ENCODE assay signal across 11 mouse cellular contexts in genomic region chr2:10314251-10315243, GRCm38 (mm10). TPM values are rescaled to one million over a fixed set of nuclear protein-coding genes. Genes with fewer than 3 reads are reported as not detected.
DNase-seq lines count a peak whose midpoint lies in the region; ATAC-seq and TF ChIP-seq lines count a peak whose summit lies in the region.
"Had no signal": no experiment of that assay in that cellular context is flagged by ENCODE, and none has a peak within 500 bp of the region (broad histone marks: within the 10 kb centered on the region; RNA-seq: fewer than 3 reads in every experiment).

No protein-coding gene starts in this region.

- TF ChIP-seq CTCF in liver, adult 2 months (IDR thresholded peaks at IDR 0.05; ENCODE audit: low read depth, low read length), result no peak

- no peaks in the 10 kb centered on the region for H3K36me3 ChIP-seq in liver, adult 2 months (ENCODE audit: control insufficient read depth, insufficient read depth, low read length)
- no peaks in the 10 kb centered on the region for H3K36me3 ChIP-seq in liver, embryonic 12.5 days
- no peaks in the 10 kb centered on the region for H3K36me3 ChIP-seq in stomach, embryonic 16.5 days (ENCODE audit: control insufficient read depth, insufficient read depth, low read length)
- H3K36me3 ChIP-seq: limb, embryonic 15.5 days; neural tube, embryonic 12.5 days had no signal

- no peaks in the 10 kb centered on the region for H3K9me3 ChIP-seq in liver, embryonic 12.5 days (replicated peaks)
- no peaks in the 10 kb centered on the region for H3K9me3 ChIP-seq in stomach, embryonic 16.5 days (replicated peaks; ENCODE audit: control insufficient read depth, low read length)
- H3K9me3 ChIP-seq: limb, embryonic 15.5 days; neural tube, embryonic 12.5 days had no signal

- H3K27me3 ChIP-seq in liver, adult 2 months (ENCODE audit: control insufficient read depth, insufficient read depth, low read length), result no peaks in the 10 kb centered on the region
- 0 out of 2 replicates have a peak, but pooled peaks cover 17% of the 10 kb centered on the region for H3K27me3 ChIP-seq in liver, embryonic 12.5 days (replicated peaks)
- no peaks in the 10 kb centered on the region for H3K27me3 ChIP-seq in stomach, embryonic 16.5 days (ENCODE audit: control insufficient read depth, insufficient read depth, low read length)
- H3K27me3 ChIP-seq: limb, embryonic 15.5 days; neural tube, embryonic 12.5 days had no signal

- no peaks in the 10 kb centered on the region for H3K4me1 ChIP-seq in liver, adult 2 months (ENCODE audit: control insufficient read depth, insufficient read depth, low read length)
- H3K4me1 ChIP-seq in liver, embryonic 12.5 days, result no peaks in the 10 kb centered on the region
- peaks cover 5% of the 10 kb centered on the region; the same call in 1 of the 2 replicates for H3K4me1 ChIP-seq in stomach, embryonic 16.5 days (ENCODE audit: control insufficient read depth, insufficient read depth, low read length)
- H3K4me1 ChIP-seq: neural tube, embryonic 12.5 days had no signal

- TF ChIP-seq POLR2A in liver, adult 2 months (IDR thresholded peaks at IDR 0.05; ENCODE audit: extremely low read depth, insufficient read depth, low read length), result no peak

- H3K9ac ChIP-seq in liver, adult 2 months (ENCODE audit: low read depth, low read length), result no peak overlapping the region
- H3K9ac ChIP-seq in liver, embryonic 12.5 days, result no peak overlapping the region
- H3K9ac ChIP-seq in stomach, embryonic 16.5 days (ENCODE audit: low read length), result no peak overlapping the region
- H3K9ac ChIP-seq: limb, embryonic 15.5 days; neural tube, embryonic 12.5 days had no signal

- no peak overlapping the region for H3K4me3 ChIP-seq in liver, adult 2 months (ENCODE audit: insufficient read depth, low read depth, low read length)
- no peak overlapping the region for H3K4me3 ChIP-seq in liver, embryonic 12.5 days
- no peak overlapping the region for H3K4me3 ChIP-seq in stomach, embryonic 16.5 days (replicated peaks; ENCODE audit: low read length)
- H3K4me3 ChIP-seq: limb, embryonic 15.5 days; neural tube, embryonic 12.5 days had no signal

- 49% methylated on average over 14 of the region's 14 CpGs for WGBS in liver, adult 2 months
- WGBS in liver, embryonic 12.5 days (ENCODE audit: insufficient replicate concordance), result 29% methylated on average over 14 of the region's 14 CpGs
- 39% methylated on average over 14 of the region's 14 CpGs for WGBS in stomach, embryonic 16.5 days

- ATAC-seq in liver, embryonic 12.5 days, result no peak
- ATAC-seq in stomach, embryonic 16.5 days (ENCODE audit: insufficient read depth, low FRiP score), result no peak

- H3K4me2 ChIP-seq in liver, embryonic 12.5 days, result no peak overlapping the region; the same call in 1 of the 2 replicates
- H3K4me2 ChIP-seq in stomach, embryonic 16.5 days (ENCODE audit: low read depth, low read length), result no peak overlapping the region
- H3K4me2 ChIP-seq: limb, embryonic 15.5 days; neural tube, embryonic 12.5 days had no signal

- no peak overlapping the region for H3K27ac ChIP-seq in liver, adult 2 months (replicated peaks; ENCODE audit: insufficient read depth, low read depth, low read length)
- no peak overlapping the region for H3K27ac ChIP-seq in liver, embryonic 12.5 days
- peak overlapping the region; percentile 11; the same call in 1 of the 2 replicates for H3K27ac ChIP-seq in stomach, embryonic 16.5 days (ENCODE audit: low read length)
- H3K27ac ChIP-seq: limb, embryonic 15.5 days; neural tube, embryonic 12.5 days had no signal

- H3K79me2 ChIP-seq in liver, adult 2 months (ENCODE audit: control insufficient read depth, insufficient read depth, low read length), result no peaks in the 10 kb centered on the region

- DNase-seq in adrenal gland, postnatal 14 days, result peak; percentile 11
- no peak for DNase-seq in adrenal gland, postnatal 10 days
- DNase-seq in liver, adult 2 months (ENCODE audit: extremely low read depth, low read depth, low spot score), result peak; percentile 15
- peak; percentile 55 for DNase-seq in induced T-regulatory cell, adult 2 months (ENCODE audit: low read depth)
- no peak for DNase-seq in gastrocnemius, postnatal 4 days (ENCODE audit: low spot score in 2 of 2)
- no peak for DNase-seq in gastrocnemius, adult 8-10 months (ENCODE audit: low spot score in 2 of 2)
- DNase-seq: gastrocnemius, postnatal 10 days had no signal

RNA-seq across cellular contexts. Expression of gene Sfmbt2, which starts 55.8 kb away (rescaled TPM):
- 1.3 and 1.6 TPM in 2 replicates for total RNA-seq in adrenal gland, postnatal 14 days (2021)
- total RNA-seq in adrenal gland, postnatal 10 days (2021), result 1 to 10 TPM; 1.4 TPM
- total RNA-seq in liver, adult 2 months (2014; rRNA removed), result under 0.01 and 0.07 TPM in 2 replicates
- polyA plus RNA-seq in liver, adult 2 months (2012; rRNA removed), result 0.05 and 0.06 TPM in 2 replicates
- polyA plus RNA-seq in liver, embryonic 12.5 days (2016; fragmentation: Nextera tagmentation; extraction: Ambion mirVana), result 0.68 and 1.1 TPM in 2 replicates
- polyA plus RNA-seq in stomach, embryonic 16.5 days (2015; fragmentation: Nextera tagmentation; extraction: Ambion mirVana), result 2.0 and 2.2 TPM in 2 replicates
- total RNA-seq in gastrocnemius, postnatal 4 days (2021), result 1 to 10 TPM; 1.1 to 1.2 TPM
- under 1 TPM in 2 of 4 experiments, not detected in 2; 0.08 to 0.20 TPM for total RNA-seq in gastrocnemius, adult 8-10 months (2022)

Comparison
In these comparisons a context has a peak if more than half of its experiments do, and no peak if none do; other contexts are left out.
1. DNase-seq: peak in adrenal gland, postnatal 14 days (single experiment), liver, adult 2 months (single experiment) and induced T-regulatory cell, adult 2 months (single experiment); none in adrenal gland, postnatal 10 days (single experiment), gastrocnemius, postnatal 4 days (0 of 2) and gastrocnemius, adult 8-10 months (0 of 2).